ENCODE assay signal across 20 mouse cellular contexts in genomic region chr10:98800949-98801348, GRCm38 (mm10).
DNase-seq lines count a peak whose midpoint lies in the region; ATAC-seq lines count a peak whose summit lies in the region.
"Had no signal": no experiment of that assay in that cellular context is flagged by ENCODE, and none has a peak within 500 bp of the region (broad histone marks: within the 10 kb centered on the region; RNA-seq: fewer than 3 reads in every experiment).

No protein-coding gene starts in this region.

- no peaks in the 10 kb centered on the region for H3K9me3 ChIP-seq in midbrain, embryonic 11.5 days (ENCODE audit: control insufficient read depth, low read length)
- no peaks in the 10 kb centered on the region for H3K9me3 ChIP-seq in midbrain, embryonic 10.5 days (replicated peaks)
- H3K9me3 ChIP-seq in midbrain, embryonic 13.5 days = no peaks in the 10 kb centered on the region
- H3K9me3 ChIP-seq: G1E; heart, embryonic 10.5 days had no signal

- no peaks in the 10 kb centered on the region for H3K4me1 ChIP-seq in midbrain, embryonic 11.5 days (ENCODE audit: control insufficient read depth, insufficient read depth, low read length)
- peaks cover 8% of the 10 kb centered on the region for H3K4me1 ChIP-seq in midbrain, embryonic 10.5 days
- H3K4me1 ChIP-seq in midbrain, embryonic 13.5 days (replicated peaks) = no peaks in the 10 kb centered on the region
- H3K4me1 ChIP-seq: heart, embryonic 10.5 days had no signal

- no peak overlapping the region for H3K4me2 ChIP-seq in midbrain, embryonic 11.5 days
- H3K4me2 ChIP-seq in midbrain, embryonic 13.5 days (replicated peaks) = peak overlapping the region; percentile 12; the same call in 1 of the 2 replicates
- H3K4me2 ChIP-seq: liver, embryonic 11.5 days had no signal

- 34% methylated on average over 8 of the region's 8 CpGs for WGBS in midbrain, embryonic 11.5 days
- 43% methylated on average over 8 of the region's 8 CpGs for WGBS in midbrain, embryonic 10.5 days
- WGBS in midbrain, embryonic 13.5 days = 16% methylated on average over 8 of the region's 8 CpGs

- intact Hi-C loops in heart, postnatal 25 days (cut with DNase I) = no loop called here

- no peaks in the 10 kb centered on the region for H3K36me3 ChIP-seq in midbrain, embryonic 11.5 days (ENCODE audit: control insufficient read depth, insufficient read depth, low read length)
- no peaks in the 10 kb centered on the region for H3K36me3 ChIP-seq in midbrain, embryonic 10.5 days
- H3K36me3 ChIP-seq in midbrain, embryonic 13.5 days = no peaks in the 10 kb centered on the region
- H3K36me3 ChIP-seq: G1E; heart, embryonic 10.5 days had no signal

- no peak overlapping the region for H3K4me3 ChIP-seq in midbrain, embryonic 11.5 days (ENCODE audit: low read depth, low read length)
- H3K4me3 ChIP-seq in midbrain, embryonic 10.5 days = no peak overlapping the region
- no peak overlapping the region for H3K4me3 ChIP-seq in midbrain, embryonic 13.5 days (replicated peaks)
- H3K4me3 ChIP-seq: erythroblast, embryonic 14.5 days; heart, embryonic 10.5 days had no signal

- no peaks in the 10 kb centered on the region for H3K27me3 ChIP-seq in midbrain, embryonic 11.5 days (ENCODE audit: control insufficient read depth, insufficient read depth, low read length)
- no peaks in the 10 kb centered on the region for H3K27me3 ChIP-seq in midbrain, embryonic 10.5 days (ENCODE audit: low read depth, poor library complexity, severe bottlenecking)
- no peaks in the 10 kb centered on the region for H3K27me3 ChIP-seq in midbrain, embryonic 13.5 days

- no peak overlapping the region for H3K27ac ChIP-seq in midbrain, embryonic 11.5 days (ENCODE audit: low read depth, low read length)
- H3K27ac ChIP-seq in midbrain, embryonic 10.5 days (replicated peaks) = no peak overlapping the region
- H3K27ac ChIP-seq in midbrain, embryonic 13.5 days = no peak overlapping the region
- H3K27ac ChIP-seq: heart, embryonic 10.5 days; macrophage had no signal

- ATAC-seq in midbrain, embryonic 11.5 days (ENCODE audit: low FRiP score) = peak; percentile 42; the same call in 1 of the 2 replicates
- no peak for ATAC-seq in midbrain, embryonic 13.5 days
- ATAC-seq: CD4-positive, CD25-positive, alpha-beta regulatory T cell, adult 4 months had no signal

- DNase-seq in embryo, embryonic 10 days (ENCODE audit: low spot score) = peak; percentile 15
- DNase-seq in embryo, embryonic 9.5 days (ENCODE audit: extremely low spot score) = no peak
- DNase-seq in midbrain, embryonic 11.5 days (ENCODE audit: low spot score, missing footprints) = no peak
- no peak for DNase-seq in midbrain, embryonic 10.5 days (ENCODE audit: low spot score)
- no peak for DNase-seq in testis, postnatal 14 days (ENCODE audit: low spot score)
- DNase-seq in layer of hippocampus, postnatal 10 days (ENCODE audit: low spot score in 2 of 2) = no peak
- no peak for DNase-seq in heart, postnatal 25 days (ENCODE audit: low spot score)
- DNase-seq: adrenal gland, postnatal 36 days; cerebellum, adult 9-10 months; heart, postnatal 36 days; left cerebral cortex, postnatal 4 days; lung, adult 2 months; thymus, postnatal 14 days had no signal

- H3K9ac ChIP-seq in midbrain, embryonic 11.5 days (ENCODE audit: low read length) = no peak overlapping the region
- no peak overlapping the region for H3K9ac ChIP-seq in midbrain, embryonic 13.5 days (replicated peaks)
